Mouse (Mus musculus): ENCODE data around the gene Ring1. TPM values are rescaled to one million over a fixed set of nuclear protein-coding genes. Genes with fewer than 3 reads are reported as not detected.

The Ring1 gene
- polyA plus RNA-seq, 1 experiment from 2014 or later: 26.0 TPM

DNA sequence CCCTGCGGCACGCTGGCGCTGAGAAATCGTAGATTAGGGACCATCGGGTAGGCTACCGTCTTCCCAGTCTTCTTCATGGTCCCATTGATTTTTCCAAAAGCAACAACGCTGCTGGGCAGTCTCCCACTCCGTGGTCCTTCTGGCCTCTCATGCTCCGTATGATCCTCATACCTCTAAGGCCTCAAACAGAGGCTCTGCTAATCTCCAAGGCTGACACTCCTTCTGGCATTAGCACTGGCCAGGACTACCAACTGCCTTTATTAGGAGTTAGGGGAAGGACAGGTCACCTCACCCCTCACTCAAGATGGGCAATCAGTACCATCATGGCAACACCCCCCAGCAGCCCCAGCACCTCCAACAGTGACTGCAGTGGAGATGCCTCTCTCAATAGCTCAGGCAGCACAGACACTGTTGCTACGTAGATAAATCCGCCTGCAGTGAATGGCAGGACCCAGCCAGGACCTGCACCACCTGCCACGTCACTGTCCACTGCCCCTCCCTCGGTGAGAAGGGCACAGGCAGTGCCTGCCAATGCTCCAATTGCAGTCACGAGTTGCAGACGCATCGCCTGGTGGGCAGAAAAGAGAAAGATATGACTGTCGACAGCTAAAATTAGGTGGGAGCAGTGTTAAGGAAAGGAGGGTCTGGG lies 4.1 kb upstream of the Ring1 start:
- H3K9me3 ChIP-seq (replicated peaks): no peaks in the 10 kb centered on the region
- H3K9ac ChIP-seq: no peak overlapping the region
- ATAC-seq (ENCODE audit: insufficient number of reproducible peaks, low FRiP score, low TSS enrichment, low read depth): no peak
- 0 out of 2 replicates have a peak overlapping the region, but pooled peaks have one; percentile 98 for H3K4me2 ChIP-seq (replicated peaks)
- H3K4me1 ChIP-seq: peaks cover 74% of the 10 kb centered on the region
- 77% methylated on average over 17 of the region's 17 CpGs for WGBS
- peak overlapping the region; percentile 64 for H3K4me3 ChIP-seq (replicated peaks)
- H3K36me3 ChIP-seq: peaks cover 20% of the 10 kb centered on the region
- H3K27me3 ChIP-seq: no peaks in the 10 kb centered on the region
- peak overlapping the region; percentile 79; the same call in 1 of the 2 replicates for H3K27ac ChIP-seq (replicated peaks)

DNA sequence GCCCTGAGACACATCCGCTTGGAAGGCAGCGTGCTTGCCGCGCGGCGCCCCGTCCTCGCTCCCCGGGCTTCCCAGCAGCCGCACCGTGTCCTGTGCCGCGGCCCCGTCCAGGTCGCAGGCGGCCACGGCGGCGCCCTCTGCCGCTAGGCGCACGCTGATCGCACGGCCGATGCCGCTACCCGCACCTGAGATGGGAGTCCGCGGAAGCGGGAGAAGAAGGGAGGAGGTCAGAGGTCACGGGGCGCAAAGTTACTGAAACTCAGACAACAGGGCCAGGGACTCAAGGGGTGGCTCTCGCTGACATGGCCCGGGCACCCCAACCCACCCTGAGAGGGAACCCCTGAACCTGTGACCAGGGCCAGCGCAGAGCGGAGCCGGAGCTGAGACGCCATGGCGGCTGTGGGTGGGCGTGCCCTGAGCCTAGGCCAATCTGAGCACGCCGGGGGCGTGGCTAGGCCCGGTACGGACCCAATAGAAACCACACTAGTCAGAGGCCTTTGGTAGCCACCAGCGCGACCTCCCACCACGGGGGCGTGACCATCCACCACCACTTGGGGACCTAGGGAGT lies 3.3 kb upstream of the Ring1 start, which contains the start of gene H2-Ke6:
Gene H2-Ke6 (minus strand): TSS at position 405 of the 568 bp plus-strand sequence.
- no peaks in the 10 kb centered on the region for H3K27me3 ChIP-seq
- under 1% methylated on average over 49 of the region's 49 CpGs for WGBS
- no peaks in the 10 kb centered on the region for H3K9me3 ChIP-seq (replicated peaks)
- H3K9ac ChIP-seq: peak within 1 kb of the TSS; percentile 47
- H3K4me2 ChIP-seq (replicated peaks): peak within 1 kb of the TSS; percentile 98
- peak; percentile 80 for ATAC-seq (ENCODE audit: insufficient number of reproducible peaks, low FRiP score, low TSS enrichment, low read depth)
- H3K36me3 ChIP-seq: peaks cover 25% of the 10 kb centered on the region
- peak within 1 kb of the TSS; percentile 64 for H3K4me3 ChIP-seq (replicated peaks)
- H3K4me1 ChIP-seq: peaks cover 67% of the 10 kb centered on the region
- H3K27ac ChIP-seq (replicated peaks): peak within 1 kb of the TSS; percentile 79

- Histone ChIP-seq H3K27ac (replicated peaks) (peak overlapping the region; percentile 79), H3K27me3 (no peaks in the 10 kb centered on the region), H3K4me2 (replicated peaks) (peak overlapping the region; percentile 98), H3K4me1 (peaks cover 63% of the 10 kb centered on the region), H3K9ac (peak overlapping the region; percentile 47), H3K4me3 (replicated peaks) (peak overlapping the region; percentile 64), H3K36me3 (peaks cover 32% of the 10 kb centered on the region), H3K9me3 (replicated peaks) (no peaks in the 10 kb centered on the region)
- ATAC-seq (ENCODE audit: insufficient number of reproducible peaks, low FRiP score, low TSS enrichment, low read depth): no peak
- 8% methylated on average over 36 of the region's 36 CpGs for WGBS
These were observed 2.6 kb upstream of the Ring1 start for GRCm38 (mm10) chr17:34026917-34027655.

GRCm38 (mm10) chr17:34026221-34026620 lies 1.7 kb upstream of the Ring1 start:
- H3K4me2 ChIP-seq (replicated peaks): peak overlapping the region; percentile 98
- H3K27me3 ChIP-seq: no peaks in the 10 kb centered on the region
- no peak overlapping the region for H3K27ac ChIP-seq (replicated peaks)
- H3K36me3 ChIP-seq: peaks cover 40% of the 10 kb centered on the region
- 25% methylated on average over 2 of the region's 2 CpGs for WGBS
- H3K9ac ChIP-seq: no peak overlapping the region
- H3K9me3 ChIP-seq (replicated peaks): no peaks in the 10 kb centered on the region
- peak overlapping the region; percentile 64; the same call in 1 of the 2 replicates for H3K4me3 ChIP-seq (replicated peaks)
- no peak for ATAC-seq (ENCODE audit: insufficient number of reproducible peaks, low FRiP score, low TSS enrichment, low read depth)
- H3K4me1 ChIP-seq: peaks cover 63% of the 10 kb centered on the region

DNA sequence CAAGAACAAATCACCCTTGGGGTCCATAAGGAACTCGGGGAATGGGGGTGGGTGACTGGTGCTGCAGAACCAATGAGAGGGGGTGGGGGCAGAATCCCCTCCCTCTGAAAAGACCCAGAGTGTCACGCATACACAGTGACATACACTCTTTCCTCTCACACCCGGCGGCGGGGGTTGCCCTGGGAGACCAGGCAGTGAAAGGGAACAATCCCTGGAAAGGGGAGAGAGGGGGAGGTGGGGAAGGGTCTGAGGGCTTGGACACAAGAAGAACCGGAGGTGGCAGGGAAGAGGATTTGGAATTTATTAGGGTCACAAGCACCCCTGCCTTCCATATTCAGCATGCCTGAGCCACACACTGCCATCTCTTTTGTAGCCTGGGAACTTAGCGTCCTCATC lies 1.3 kb upstream of the Ring1 start:
- Histone ChIP-seq H3K27me3 (no peaks in the 10 kb centered on the region), H3K4me2 (replicated peaks) (peak overlapping the region; percentile 98), H3K9me3 (replicated peaks) (no peaks in the 10 kb centered on the region), H3K4me3 (replicated peaks) (peak overlapping the region; percentile 64), H3K9ac (no peak overlapping the region), H3K36me3 (peaks cover 44% of the 10 kb centered on the region), H3K4me1 (peaks cover 63% of the 10 kb centered on the region), H3K27ac (replicated peaks) (no peak overlapping the region)
- WGBS: 19% methylated on average over 7 of the region's 7 CpGs
- no peak for ATAC-seq (ENCODE audit: insufficient number of reproducible peaks, low FRiP score, low TSS enrichment, low read depth)

DNA sequence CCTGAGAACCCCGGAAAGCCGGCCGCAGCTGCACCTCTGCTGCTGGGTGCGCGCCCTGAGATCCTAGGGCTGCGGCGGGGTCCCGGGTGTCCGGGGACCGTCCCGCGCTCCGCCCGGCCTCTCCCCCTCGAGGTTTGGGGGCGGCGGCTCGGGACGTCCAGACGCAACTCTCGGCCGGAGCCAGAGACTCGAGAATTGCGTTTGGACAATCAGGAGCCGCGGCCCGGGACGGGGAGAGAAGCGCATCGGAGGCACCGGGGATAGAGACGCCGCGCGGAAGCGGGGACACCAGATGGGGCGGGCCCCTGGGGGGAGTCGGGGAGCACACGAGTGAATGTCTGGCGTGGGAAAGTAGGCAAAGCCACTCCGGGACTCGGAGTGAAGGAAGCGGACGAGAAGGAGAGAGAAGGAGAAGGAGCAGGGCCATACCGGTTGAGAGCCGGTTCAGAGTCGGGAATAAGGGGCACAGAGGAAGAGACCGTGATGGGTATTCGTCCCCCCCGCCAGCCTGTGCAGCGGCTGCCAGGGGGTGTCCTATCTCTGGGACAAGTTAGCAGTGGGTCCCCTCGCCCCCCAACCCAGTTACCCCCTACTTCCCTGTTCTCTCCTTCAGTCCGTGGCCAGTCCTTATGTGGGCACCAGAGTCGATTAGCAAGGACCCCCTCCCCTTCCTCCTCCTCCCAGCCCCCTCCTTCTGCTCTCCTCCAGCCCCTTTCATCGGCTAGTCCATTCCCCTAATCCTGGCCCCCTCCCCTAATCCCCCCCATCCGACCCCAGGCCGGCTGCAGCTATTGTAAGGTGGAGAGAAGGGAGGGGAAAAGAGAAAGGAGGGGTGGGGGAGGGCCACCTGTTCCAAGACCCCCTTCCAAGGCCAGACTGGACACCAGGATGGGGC lies 628 bp upstream of the Ring1 start:
- peak overlapping the region; percentile 64 for H3K4me3 ChIP-seq (replicated peaks)
- peak; percentile 2; the same call in 1 of the 2 replicates for ATAC-seq (ENCODE audit: insufficient number of reproducible peaks, low FRiP score, low TSS enrichment, low read depth)
- WGBS: under 1% methylated on average over 54 of the region's 57 CpGs
- H3K4me2 ChIP-seq (replicated peaks): peak overlapping the region; percentile 98
- H3K9me3 ChIP-seq (replicated peaks): no peaks in the 10 kb centered on the region
- peak overlapping the region; percentile 68 for H3K9ac ChIP-seq
- H3K4me1 ChIP-seq: peaks cover 56% of the 10 kb centered on the region
- H3K36me3 ChIP-seq: peaks cover 50% of the 10 kb centered on the region
- H3K27me3 ChIP-seq: no peaks in the 10 kb centered on the region
- H3K27ac ChIP-seq (replicated peaks): peak overlapping the region; percentile 90

DNA sequence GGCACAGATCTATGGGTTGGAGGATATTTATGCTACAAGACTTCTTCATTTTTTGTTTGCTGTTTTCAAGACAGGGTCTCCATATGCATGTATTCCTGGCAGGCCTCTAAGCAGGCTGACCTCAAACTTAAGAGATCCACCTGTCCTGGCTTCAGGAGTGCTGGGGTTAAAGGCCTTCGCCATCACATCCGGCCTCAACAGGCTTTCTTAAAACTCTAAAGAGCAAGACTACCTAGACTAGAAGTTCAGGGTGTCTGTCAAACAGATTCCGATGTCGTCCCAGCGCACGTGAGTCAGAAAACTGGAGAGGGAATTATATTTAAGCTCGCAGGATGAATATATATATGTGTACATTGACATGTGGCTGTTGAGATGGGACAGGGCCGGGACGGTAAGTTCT lies 802 bp downstream of the Ring1 start:
- Histone ChIP-seq H3K9ac (peak overlapping the region; percentile 68), H3K4me1 (peaks cover 42% of the 10 kb centered on the region), H3K27me3 (no peaks in the 10 kb centered on the region), H3K4me2 (replicated peaks) (peak overlapping the region; percentile 98), H3K9me3 (replicated peaks) (no peaks in the 10 kb centered on the region; the same call in 1 of the 2 replicates), H3K27ac (replicated peaks) (0 out of 2 replicates have a peak overlapping the region, but pooled peaks have one; percentile 90), H3K36me3 (peaks cover 37% of the 10 kb centered on the region), H3K4me3 (replicated peaks) (peak overlapping the region; percentile 64)
- WGBS: 67% methylated on average over 9 of the region's 9 CpGs
- no peak for ATAC-seq (ENCODE audit: insufficient number of reproducible peaks, low FRiP score, low TSS enrichment, low read depth)

DNA sequence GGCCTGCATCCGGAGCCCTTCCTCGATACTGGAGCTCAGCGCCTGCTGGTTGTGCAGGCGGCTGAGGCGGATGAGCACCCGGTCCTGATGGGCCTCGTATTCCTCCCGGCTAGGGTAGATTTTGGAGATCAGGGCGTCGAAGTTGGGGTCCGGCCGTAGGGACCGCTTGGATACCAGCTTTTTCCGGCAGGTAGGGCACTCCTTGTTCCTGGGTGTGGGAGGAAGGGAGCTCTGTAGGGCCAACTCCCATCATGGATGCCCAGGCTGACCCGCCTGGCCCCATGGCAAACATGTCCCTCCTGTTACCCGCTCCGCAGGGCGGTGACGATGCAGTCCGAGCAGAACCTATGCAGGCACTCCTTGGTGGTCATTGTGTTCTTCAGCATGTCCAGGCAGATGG lies 1.5 kb downstream of the Ring1 start:
- H3K4me1 ChIP-seq: peaks cover 35% of the 10 kb centered on the region
- no peak for ATAC-seq (ENCODE audit: insufficient number of reproducible peaks, low FRiP score, low TSS enrichment, low read depth)
- no peak overlapping the region for H3K4me2 ChIP-seq (replicated peaks)
- H3K36me3 ChIP-seq: peaks cover 32% of the 10 kb centered on the region
- no peak overlapping the region for H3K9ac ChIP-seq
- H3K27me3 ChIP-seq: no peaks in the 10 kb centered on the region
- H3K9me3 ChIP-seq (replicated peaks): no peaks in the 10 kb centered on the region; the same call in 1 of the 2 replicates
- H3K4me3 ChIP-seq (replicated peaks): no peak overlapping the region
- 97% methylated on average over 20 of the region's 20 CpGs for WGBS
- H3K27ac ChIP-seq (replicated peaks): no peak overlapping the region

DNA sequence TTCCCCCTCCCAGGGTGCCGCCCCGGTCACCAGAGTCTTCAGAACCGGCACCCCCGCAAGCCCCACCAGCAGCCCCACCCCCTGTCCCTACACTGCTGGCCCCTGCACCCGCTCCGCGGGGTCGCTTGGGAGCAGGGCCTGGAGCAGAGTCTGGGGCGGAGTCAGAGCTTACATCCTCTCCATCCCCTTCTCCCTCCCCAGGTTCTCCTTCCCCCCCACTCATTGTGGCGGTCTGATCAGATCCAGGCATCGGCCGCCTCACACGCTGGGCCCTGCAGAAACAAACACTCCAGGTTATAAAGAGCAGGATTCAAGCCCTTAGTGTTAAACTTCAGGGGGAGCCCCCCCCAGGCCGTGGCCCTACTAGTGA lies 2.1 kb downstream of the Ring1 start:
- Histone ChIP-seq H3K9ac (no peak overlapping the region), H3K9me3 (replicated peaks) (no peaks in the 10 kb centered on the region; the same call in 1 of the 2 replicates), H3K27ac (replicated peaks) (no peak overlapping the region), H3K4me1 (peaks cover 31% of the 10 kb centered on the region), H3K4me2 (replicated peaks) (no peak overlapping the region), H3K4me3 (replicated peaks) (no peak overlapping the region), H3K27me3 (no peaks in the 10 kb centered on the region), H3K36me3 (peaks cover 32% of the 10 kb centered on the region)
- 92% methylated on average over 14 of the region's 14 CpGs for WGBS
- no peak for ATAC-seq (ENCODE audit: insufficient number of reproducible peaks, low FRiP score, low TSS enrichment, low read depth)

- Histone ChIP-seq H3K4me1 (peaks cover 25% of the 10 kb centered on the region), H3K27ac (replicated peaks) (no peak overlapping the region), H3K27me3 (no peaks in the 10 kb centered on the region), H3K36me3 (peaks cover 32% of the 10 kb centered on the region), H3K9me3 (replicated peaks) (no peaks in the 10 kb centered on the region; the same call in 1 of the 2 replicates), H3K4me3 (replicated peaks) (no peak overlapping the region), H3K4me2 (replicated peaks) (no peak overlapping the region), H3K9ac (no peak overlapping the region)
- no peak for ATAC-seq (ENCODE audit: insufficient number of reproducible peaks, low FRiP score, low TSS enrichment, low read depth)
- WGBS: 94% methylated on average over 23 of the region's 23 CpGs
These were observed 2.7 kb downstream of the Ring1 start for GRCm38 (mm10) chr17:34021539-34022413.
